Mouse (Mus musculus) hindbrain, postnatal 0 days (tissue): ENCODE measurements around the gene Spata17. TPM values are rescaled to one million over a fixed set of nuclear protein-coding genes. Genes with fewer than 3 reads are reported as not detected.

Source experiments
- ATAC-seq: fragments of 200-750 bp; cut with Nextera tagmentation; 2 replicates; pipeline ENCODE4 v1.8.0; 2017; ENCODE audit warnings: mild to moderate bottlenecking, moderate TSS enrichment, moderate library complexity
- DNase-seq: peaks from one replicate; pipeline ENCODE4 v3.0.0-alpha.2; 2015; ENCODE audit warnings: low spot score
- H3K27ac ChIP-seq: fragments of 300-500 bp; sonication (generic); 2 replicates; pipeline ENCODE4 v1.5.1; 2014; ENCODE audit warnings: mild to moderate bottlenecking
- H3K27me3 ChIP-seq: fragments of 300-500 bp; sonication (generic); 2 replicates; pipeline ENCODE4 v1.6.1; 2014; ENCODE audit warnings: low read length, mixed read lengths; ENCODE audit not compliant: insufficient read depth
- H3K36me3 ChIP-seq: fragments of 300-500 bp; sonication (generic); 2 replicates; pipeline ENCODE4 v1.6.1; 2014; ENCODE audit warnings: low read length, mixed read lengths; ENCODE audit not compliant: insufficient read depth
- H3K4me1 ChIP-seq: fragments of 300-500 bp; sonication (generic); 2 replicates; pipeline ENCODE4 v1.6.1; 2014; ENCODE audit warnings: antibody characterized with exemption, low read length, mixed read lengths; ENCODE audit not compliant: insufficient read depth
- H3K4me2 ChIP-seq: fragments of 300-500 bp; sonication (generic); 2 replicates; pipeline ENCODE4 v1.6.1; 2014; ENCODE audit warnings: low read depth, mild to moderate bottlenecking, low read length, moderate library complexity, mixed read lengths
- H3K4me3 ChIP-seq: fragments of 300-500 bp; sonication (generic); 2 replicates; pipeline ENCODE4 v1.5.1; 2014; ENCODE audit warnings: low read length
- H3K9ac ChIP-seq: fragments of 300-500 bp; sonication (generic); replicated peaks from 2 replicates; pipeline ENCODE4 v1.6.1; 2014; ENCODE audit warnings: mild to moderate bottlenecking, low read length, moderate library complexity, mixed read lengths
- H3K9me3 ChIP-seq: fragments of 300-500 bp; sonication (generic); 2 replicates; pipeline ENCODE4 v1.6.1; 2016; ENCODE audit warnings: low read length, mixed read lengths
- CTCF ChIP-seq: IDR thresholded peaks from 2 replicates; pipeline ENCODE4 v1.5.1; 2016; ENCODE audit warnings: antibody characterized with exemption, control low read depth, low read depth
- WGBS: fragments of 180-500 bp; shearing (Covaris S2); extraction: QIAGEN DNeasy Blood & Tissue Kit; methylation state at CpG from one replicate; pipeline ENCODE4 v1.1.7; 2014; 5-methylcytosine and 5-hydroxymethylcytosine counted together
- polyA plus RNA-seq: library from polyadenylated mRNA; unstranded; fragments of >200 nt; fragmentation: Nextera tagmentation; extraction: Ambion mirVana; gene quantifications from 2 replicates; pipeline ENCODE4 v1.2.1, GENCODE M21; 2015
- total RNA-seq: library from RNA; depleted of rRNA; stranded (reverse); fragments of >200 nt; gene quantifications from 2 replicates; pipeline ENCODE4 v1.2.3, GENCODE M21; 2014; rRNA removed

Spata17 gene
- total RNA-seq, result 1.9 and 2.5 TPM in 2 replicates
- 0.98 and 2.6 TPM in 2 replicates for polyA plus RNA-seq

GRCm38 (mm10) chr1:187215181-187216116, at the start of gene Spata17, which contains the start of gene Gpatch2:
TSS of gene Spata17 (minus strand) at chr1:187215465.
TSS of gene Gpatch2 (plus strand) at chr1:187215508.
- peak within 1 kb of the TSS; percentile 69 for H3K9ac ChIP-seq
- WGBS, result under 1% methylated on average over 58 of the region's 58 CpGs
- H3K4me2 ChIP-seq, result peak within 1 kb of the TSS; percentile 90
- ATAC-seq (peak; percentile 94), DNase-seq (peak; percentile 89)
- H3K36me3 ChIP-seq, result no peaks in the 10 kb centered on the region
- no peaks in the 10 kb centered on the region for H3K9me3 ChIP-seq
- TF ChIP-seq CTCF, result no peak
- H3K4me3 ChIP-seq, result peak within 1 kb of the TSS; percentile 84
- peak within 1 kb of the TSS; percentile 85 for H3K27ac ChIP-seq
- no peaks in the 10 kb centered on the region for H3K4me1 ChIP-seq
- no peaks in the 10 kb centered on the region for H3K27me3 ChIP-seq

GRCm38 (mm10) chr1:187258756-187259155, 43.5 kb upstream of the Spata17 start:
- no peak overlapping the region for H3K4me2 ChIP-seq
- H3K9me3 ChIP-seq, result no peaks in the 10 kb centered on the region
- peak; percentile 39 for DNase-seq
- no peaks in the 10 kb centered on the region for H3K36me3 ChIP-seq
- no peak overlapping the region for H3K9ac ChIP-seq
- 71% methylated on average over 4 of the region's 4 CpGs for WGBS
- no peak overlapping the region for H3K27ac ChIP-seq
- H3K4me1 ChIP-seq, result no peaks in the 10 kb centered on the region
- peak; percentile 53 for TF ChIP-seq CTCF
- H3K4me3 ChIP-seq, result no peak overlapping the region
- no peak for ATAC-seq
- H3K27me3 ChIP-seq, result no peaks in the 10 kb centered on the region

GRCm38 (mm10) chr1:187250741-187251262, 35.5 kb upstream of the Spata17 start:
- 93% methylated on average over 1 of the region's 1 CpGs for WGBS
- ATAC-seq (peak; percentile 29), DNase-seq (no peak)
- Histone ChIP-seq H3K4me1 (0 out of 2 replicates have a peak, but pooled peaks cover 3% of the 10 kb centered on the region), H3K36me3 (no peaks in the 10 kb centered on the region), H3K4me2 (no peak overlapping the region), H3K4me3 (no peak overlapping the region), H3K27ac (no peak overlapping the region), H3K9me3 (no peaks in the 10 kb centered on the region), H3K27me3 (no peaks in the 10 kb centered on the region), H3K9ac (no peak overlapping the region)
- TF ChIP-seq CTCF, result no peak

- Histone ChIP-seq H3K4me2 (no peak overlapping the region), H3K4me1 (no peaks in the 10 kb centered on the region), H3K27me3 (no peaks in the 10 kb centered on the region), H3K4me3 (no peak overlapping the region), H3K27ac (no peak overlapping the region), H3K9me3 (no peaks in the 10 kb centered on the region), H3K9ac (no peak overlapping the region), H3K36me3 (no peaks in the 10 kb centered on the region)
- TF ChIP-seq CTCF, result no peak
- no peak for ATAC-seq
- 80% methylated on average over 5 of the region's 5 CpGs for WGBS
- DNase-seq, result no peak
Measured at GRCm38 (mm10) chr1:187244734-187245133, 29.5 kb upstream of the Spata17 start.

- no peak for ATAC-seq
Measured at GRCm38 (mm10) chr1:187241329-187241728, 26.1 kb upstream of the Spata17 start.

GRCm38 (mm10) chr1:187240304-187240703, 25.0 kb upstream of the Spata17 start:
- no peaks in the 10 kb centered on the region for H3K27me3 ChIP-seq
- no peak overlapping the region for H3K9ac ChIP-seq
- no peak for ATAC-seq
- no peak for DNase-seq
- H3K9me3 ChIP-seq, result no peaks in the 10 kb centered on the region
- no peak for TF ChIP-seq CTCF
- H3K27ac ChIP-seq, result no peak overlapping the region
- H3K4me3 ChIP-seq, result no peak overlapping the region
- H3K4me2 ChIP-seq, result no peak overlapping the region
- no peaks in the 10 kb centered on the region for H3K36me3 ChIP-seq
- H3K4me1 ChIP-seq, result no peaks in the 10 kb centered on the region
- 97% methylated on average over 3 of the region's 3 CpGs for WGBS

More at GRCm38 (mm10) chr1:187241329-187241728, 26.1 kb upstream of the Spata17 start:
- no peak overlapping the region for H3K4me2 ChIP-seq
- H3K9me3 ChIP-seq, result no peaks in the 10 kb centered on the region
- no peak for TF ChIP-seq CTCF
- WGBS, result 85% methylated on average over 5 of the region's 5 CpGs
- H3K4me3 ChIP-seq, result no peak overlapping the region
- H3K4me1 ChIP-seq, result no peaks in the 10 kb centered on the region
- no peak for DNase-seq
- H3K27me3 ChIP-seq, result no peaks in the 10 kb centered on the region
- H3K36me3 ChIP-seq, result no peaks in the 10 kb centered on the region
- no peak overlapping the region for H3K27ac ChIP-seq
- no peak overlapping the region for H3K9ac ChIP-seq
